Mouse (Mus musculus) bone marrow, adult 2 months (tissue): ENCODE measurements around the gene Fbxo11.
"Not testable (repeated sequence)": the region's sequence is repeated elsewhere in the genome, so short reads cannot be mapped to it uniquely, and the experiment has no call there.

Source experiments
- CTCF ChIP-seq: fragments of 200-500 bp; IDR thresholded peaks from 2 replicates; pipeline ENCODE4 v1.5.1; 2011; ENCODE audit warnings: low read length, control low read depth; ENCODE audit not compliant: control insufficient read depth, insufficient read depth
- POLR2A ChIP-seq: fragments of 200-500 bp; IDR thresholded peaks from 2 replicates; pipeline ENCODE4 v1.6.1; 2011; ENCODE audit warnings: low read depth, mild to moderate bottlenecking, control low read depth, low read length, borderline replicate concordance; ENCODE audit not compliant: control insufficient read depth

- not testable (repeated sequence) for TF ChIP-seq POLR2A, CTCF
These were observed 105.2 kb downstream of the Fbxo11 start for GRCm38 (mm10) chr17:87959931-87960330.
